Mouse (Mus musculus): ENCODE results near the gene Adap1.

- no peak for TF ChIP-seq CTCF (IDR thresholded peaks at IDR 0.05)
- TF ChIP-seq POLR2A (IDR thresholded peaks at IDR 0.05; ENCODE audit: insufficient read depth, low read depth, low read length) = no peak
- TF ChIP-seq EP300 (IDR thresholded peaks at IDR 0.05; ENCODE audit: insufficient read depth, low read depth, low read length) = no peak
These were observed 98.2 kb downstream of the Adap1 start for GRCm38 (mm10) chr5:139227236-139227635.

Measured in heart, adult 2 months (tissue).